Comparison of ENCODE assay signal across 1 mouse cellular context in the genomic region with DNA sequence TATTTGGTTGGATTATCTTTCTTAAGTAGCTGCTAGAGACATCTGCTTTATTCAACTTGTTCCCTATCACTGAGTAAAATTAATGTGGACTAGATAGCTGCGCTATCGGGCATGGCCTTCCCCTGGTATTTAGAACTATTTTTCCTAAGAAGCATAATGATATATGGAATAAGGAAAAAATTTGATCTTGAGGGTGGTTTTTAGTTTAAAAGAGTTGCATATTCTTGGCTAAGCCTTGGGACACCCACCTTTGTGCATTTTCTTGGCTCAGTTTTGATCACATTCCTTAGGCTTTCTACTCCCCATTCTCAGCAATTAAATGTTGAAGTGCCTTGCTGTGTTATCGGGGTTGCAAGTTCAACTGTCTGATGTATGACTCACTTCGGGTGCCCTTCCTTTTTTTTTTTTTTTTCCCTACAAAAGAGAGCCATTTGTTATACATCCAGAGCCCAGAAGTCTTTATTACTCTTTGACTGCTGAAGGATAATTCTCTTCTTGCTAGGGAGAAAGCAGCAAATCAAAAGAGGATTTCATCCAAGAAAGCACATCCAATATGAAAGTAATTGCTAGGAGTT.
TF ChIP-seq lines count a peak whose summit lies in the region.

No protein-coding gene starts in this region.

TF ChIP-seq in MEL, 35 proteins besides CTCF, POLR2A, EP300 and RAD21:
- no peak for TF ChIP-seq POLR2AphosphoS2 (IDR thresholded peaks at IDR 0.05; ENCODE audit: low read length)
- TF ChIP-seq SMC3 (IDR thresholded peaks at IDR 0.05; ENCODE audit: low read depth, low read length) = no peak
- no peak for TF ChIP-seq UBTF (IDR thresholded peaks at IDR 0.05; ENCODE audit: borderline replicate concordance, insufficient read depth, low read depth, low read length)
- no peak for TF ChIP-seq ETS1 (IDR thresholded peaks at IDR 0.05; ENCODE audit: low read depth, low read length)
- no peak for TF ChIP-seq ZMIZ1 (IDR thresholded peaks at IDR 0.05; ENCODE audit: low read depth, low read length)
- peak; percentile 41 for TF ChIP-seq GATA1 (IDR thresholded peaks at IDR 0.05; ENCODE audit: low read depth, low read length)
- TF ChIP-seq POLR2AphosphoS5 (IDR thresholded peaks at IDR 0.05; ENCODE audit: borderline replicate concordance, low read depth, low read length) = no peak
- TF ChIP-seq RCOR1 (IDR thresholded peaks at IDR 0.05; ENCODE audit: low read depth, low read length) = 0 out of 2 replicates have a peak, but pooled peaks have one; percentile 9
- TF ChIP-seq ZNF384 (IDR thresholded peaks at IDR 0.05; ENCODE audit: low read depth, low read length) = peak; percentile 94
- TF ChIP-seq TAL1 (IDR thresholded peaks at IDR 0.05; ENCODE audit: low read length) = no peak
- peak; percentile 71; the same call in 1 of the 2 replicates for TF ChIP-seq JUND (IDR thresholded peaks at IDR 0.05; ENCODE audit: low read depth, low read length)
